Mouse (Mus musculus) CH12.LX (cell line): Measurements from ENCODE around the gene Cdkl5. TPM values are rescaled to one million over a fixed set of nuclear protein-coding genes. Genes with fewer than 3 reads are reported as not detected.

Source experiments
- DNase-seq: peaks from one replicate; pipeline ENCODE4 v3.0.0-alpha.2; 2013; ENCODE audit errors: extremely low read depth
- H3K27ac ChIP-seq: 2 replicates; pipeline ENCODE4 v1.5.1; 2012; ENCODE audit warnings: low read depth, mild to moderate bottlenecking, control low read depth, moderate library complexity; ENCODE audit not compliant: insufficient read depth
- H3K27me3 ChIP-seq: replicated peaks from 2 replicates; pipeline ENCODE3; 2012; ENCODE audit warnings: inconsistent platforms
- H3K36me3 ChIP-seq, 2 experiments: replicated peaks in 1 of 2; 2 replicates each; pipeline versions ENCODE3 to v1.6.1; 2012; ENCODE audit warnings: inconsistent platforms in 1 of 2, low read length in 1 of 2, mild to moderate bottlenecking in 1 of 2, mixed read lengths in 1 of 2, moderate library complexity in 1 of 2; ENCODE audit not compliant: control insufficient read depth in 1 of 2, insufficient read depth in 1 of 2
- H3K4me1 ChIP-seq, 2 experiments: 2 replicates each; pipeline ENCODE4 v1.6.1; 2012; ENCODE audit warnings: inconsistent platforms in 1 of 2, moderate library complexity in 1 of 2; ENCODE audit not compliant: insufficient read depth in 2 of 2, control insufficient read depth in 1 of 2
- H3K4me2 ChIP-seq: 2 replicates; pipeline ENCODE4 v1.6.1; 2012; ENCODE audit warnings: low read depth, mild to moderate bottlenecking, control low read depth; ENCODE audit not compliant: poor library complexity, insufficient read depth, severe bottlenecking
- H3K4me3 ChIP-seq, 3 experiments: fragments of 150-350 bp in 1 of 3; sonication (generic) in 1 of 3; replicated peaks in 1 of 3; 2 replicates each; pipeline versions ENCODE3 to v1.5.1; 2011 to 2012; ENCODE audit warnings: low read depth in 2 of 3, low read length in 2 of 3, mild to moderate bottlenecking in 2 of 3, moderate library complexity in 2 of 3, control low read depth in 1 of 3, improper control_type of control experiment in 1 of 3, inconsistent platforms in 1 of 3, mixed read lengths in 1 of 3; ENCODE audit not compliant: poor library complexity in 1 of 3
- H3K79me2 ChIP-seq: replicated peaks from 2 replicates; pipeline ENCODE4 v1.6.1; 2012; ENCODE audit warnings: mild to moderate bottlenecking, moderate library complexity; ENCODE audit not compliant: control insufficient read depth, poor library complexity, insufficient read depth, severe bottlenecking; ENCODE audit errors: extremely low read depth
- H3K9ac ChIP-seq: 2 replicates; pipeline ENCODE4 v1.6.1; 2012; ENCODE audit warnings: low read depth, mild to moderate bottlenecking, control low read depth, moderate library complexity; ENCODE audit not compliant: insufficient read depth
- H3K9me3 ChIP-seq: replicated peaks from 2 replicates; pipeline ENCODE3; 2012; ENCODE audit warnings: low read length, inconsistent platforms, mixed read lengths
- CHD1 ChIP-seq: IDR thresholded peaks from 2 replicates; pipeline ENCODE4 v1.6.1; 2012; ENCODE audit warnings: low read depth, low read length, improper control_type of control experiment, inconsistent platforms
- CHD2 ChIP-seq: IDR thresholded peaks from 2 replicates; pipeline ENCODE4 v1.6.1; 2011; ENCODE audit warnings: low read length, improper control_type of control experiment
- CTCF ChIP-seq, 2 experiments: IDR thresholded peaks in 1 of 2; conservative IDR thresholded peaks in 1 of 2; 2 replicates each; pipeline ENCODE4 v1.5.1; 2011 to 2012; ENCODE audit warnings: low read depth in 2 of 2, low read length in 2 of 2, improper control_type of control experiment in 1 of 2, inconsistent platforms in 1 of 2, mild to moderate bottlenecking in 1 of 2, moderate library complexity in 1 of 2
- EP300 ChIP-seq: IDR thresholded peaks from 2 replicates; pipeline ENCODE4 v1.6.1; 2011; ENCODE audit warnings: low read length, improper control_type of control experiment
- ETS1 ChIP-seq: conservative IDR thresholded peaks from 2 replicates; pipeline ENCODE4 v1.6.1; 2012; ENCODE audit warnings: low read depth, mild to moderate bottlenecking, inconsistent platforms, low read length, improper control_type of control experiment, moderate library complexity
- GABPA ChIP-seq: IDR thresholded peaks from 2 replicates; pipeline ENCODE4 v1.6.1; 2012; ENCODE audit warnings: low read depth, low read length, improper control_type of control experiment, inconsistent platforms; ENCODE audit not compliant: insufficient replicate concordance
- HCFC1 ChIP-seq: IDR thresholded peaks from 2 replicates; pipeline ENCODE4 v1.6.1; 2012; ENCODE audit warnings: low read depth, mild to moderate bottlenecking, inconsistent platforms, low read length, improper control_type of control experiment
- JUND ChIP-seq: conservative IDR thresholded peaks from 2 replicates; pipeline ENCODE4 v1.6.1; 2011; ENCODE audit warnings: low read depth, low read length, improper control_type of control experiment
- KAT2A ChIP-seq: IDR thresholded peaks from 2 replicates; pipeline ENCODE4 v1.6.1; 2012; ENCODE audit warnings: low read length, improper control_type of control experiment, inconsistent platforms; ENCODE audit not compliant: insufficient replicate concordance
- MYC ChIP-seq: IDR thresholded peaks from 2 replicates; pipeline ENCODE4 v1.6.1; 2011; ENCODE audit warnings: low read depth, mild to moderate bottlenecking, improper control_type of control experiment, low read length
- PAX5 ChIP-seq: IDR thresholded peaks from 2 replicates; pipeline ENCODE4 v1.6.1; 2012; ENCODE audit warnings: low read length, inconsistent platforms, mixed read lengths
- SIN3A ChIP-seq: IDR thresholded peaks from 2 replicates; pipeline ENCODE4 v1.6.1; 2012; ENCODE audit warnings: low read length, improper control_type of control experiment, inconsistent platforms
- UBTF ChIP-seq: IDR thresholded peaks from 2 replicates; pipeline ENCODE4 v1.6.1; 2012; ENCODE audit warnings: low read depth, mild to moderate bottlenecking, inconsistent platforms, low read length, improper control_type of control experiment, moderate library complexity
- USF1 ChIP-seq: IDR thresholded peaks from 2 replicates; pipeline ENCODE4 v1.6.1; 2014; ENCODE audit warnings: low read depth, mild to moderate bottlenecking, inconsistent platforms, low read length, improper control_type of control experiment
- USF2 ChIP-seq: conservative IDR thresholded peaks from 2 replicates; pipeline ENCODE4 v1.6.1; 2011; ENCODE audit warnings: low read depth, low read length, improper control_type of control experiment
- ZMIZ1 ChIP-seq: IDR thresholded peaks from 2 replicates; pipeline ENCODE4 v1.6.1; 2012; ENCODE audit warnings: low read depth, mild to moderate bottlenecking, inconsistent platforms, low read length, improper control_type of control experiment
- ZNF384 ChIP-seq: IDR thresholded peaks from 2 replicates; pipeline ENCODE4 v1.6.1; 2012; ENCODE audit warnings: low read depth, low read length, improper control_type of control experiment, inconsistent platforms
- dilution Hi-C: fragments of 300-500 bp; cut with MboI; formaldehyde crosslinking; loops from 2 replicates; pipeline ENCODE4 v1.14.3; 2020; ENCODE audit warnings: low sequenced_read_pairs; ENCODE audit not compliant: extremely low pct_unique_long_range_greater_than_20kb, extremely low pct_ligation_motif_present
- in situ Hi-C: fragments of 300-500 bp; cut with MboI; formaldehyde crosslinking; loops from 3 replicates; pipeline ENCODE4 v1.14.3; 2019; ENCODE audit warnings: low sequenced_read_pairs, low pct_ligation_motif_present, low pct_unique_long_range_greater_than_20kb, mixed read lengths
- polyA plus RNA-seq: library from polyadenylated mRNA; unstranded; fragments of >175 nt; gene quantifications from 2 replicates; pipeline ENCODE4 v1.2.1, GENCODE M21; 2012; ENCODE audit warnings: low read depth; ENCODE audit not compliant: insufficient read length
- total RNA-seq, 2 experiments: library from RNA; depleted of rRNA; stranded (reverse); fragments of 300-350 nt in 1 of 2; fragments of >200 nt in 1 of 2; gene quantifications; 2 replicates each; pipeline ENCODE4 v1.2.3; 2012 to 2014

The Cdkl5 gene
- total and polyA plus RNA-seq, 3 experiments = 0.25 to 0.63 (median 0.30) TPM

DNA sequence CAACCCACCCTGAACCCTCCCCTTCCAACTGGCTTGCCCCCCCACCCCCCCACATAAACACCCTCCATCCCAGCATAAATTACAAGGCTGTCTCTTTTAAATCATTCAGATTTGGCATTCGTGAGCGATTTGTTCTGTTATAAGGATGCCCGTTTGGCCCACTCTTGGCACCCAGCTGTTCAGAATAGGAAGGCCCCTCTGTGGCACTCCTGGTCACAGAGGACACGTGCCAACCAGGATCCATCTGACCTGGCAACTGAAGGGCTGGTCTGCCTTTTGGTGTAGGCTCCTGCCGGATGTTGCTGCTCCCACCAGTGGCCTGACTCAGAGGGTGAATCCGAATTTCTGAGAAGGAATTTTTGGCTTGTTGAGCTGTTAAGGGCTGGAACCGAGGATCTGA is 186.3 kb downstream of the Cdkl5 start:
- Histone ChIP-seq H3K9ac (no peak overlapping the region), H3K27ac (no peak overlapping the region), H3K27me3 (no peaks in the 10 kb centered on the region), H3K36me3 (no peaks in the 10 kb centered on the region), H3K4me3 (no peak overlapping the region), H3K4me2 (no peak overlapping the region), H3K4me1 (no peaks in the 10 kb centered on the region), H3K9me3 (no peaks in the 10 kb centered on the region), H3K79me2 (no peaks in the 10 kb centered on the region)
- dilution Hi-C loops = no loop called here
- TF ChIP-seq KAT2A (no peak), PAX5 (no peak), CHD2 (no peak), ZNF384 (no peak), USF2 (no peak), ZMIZ1 (no peak), GABPA (no peak), CHD1 (no peak), JUND (no peak), SIN3A (no peak)
- in situ Hi-C loops = no loop called here
- no peak for DNase-seq

DNA sequence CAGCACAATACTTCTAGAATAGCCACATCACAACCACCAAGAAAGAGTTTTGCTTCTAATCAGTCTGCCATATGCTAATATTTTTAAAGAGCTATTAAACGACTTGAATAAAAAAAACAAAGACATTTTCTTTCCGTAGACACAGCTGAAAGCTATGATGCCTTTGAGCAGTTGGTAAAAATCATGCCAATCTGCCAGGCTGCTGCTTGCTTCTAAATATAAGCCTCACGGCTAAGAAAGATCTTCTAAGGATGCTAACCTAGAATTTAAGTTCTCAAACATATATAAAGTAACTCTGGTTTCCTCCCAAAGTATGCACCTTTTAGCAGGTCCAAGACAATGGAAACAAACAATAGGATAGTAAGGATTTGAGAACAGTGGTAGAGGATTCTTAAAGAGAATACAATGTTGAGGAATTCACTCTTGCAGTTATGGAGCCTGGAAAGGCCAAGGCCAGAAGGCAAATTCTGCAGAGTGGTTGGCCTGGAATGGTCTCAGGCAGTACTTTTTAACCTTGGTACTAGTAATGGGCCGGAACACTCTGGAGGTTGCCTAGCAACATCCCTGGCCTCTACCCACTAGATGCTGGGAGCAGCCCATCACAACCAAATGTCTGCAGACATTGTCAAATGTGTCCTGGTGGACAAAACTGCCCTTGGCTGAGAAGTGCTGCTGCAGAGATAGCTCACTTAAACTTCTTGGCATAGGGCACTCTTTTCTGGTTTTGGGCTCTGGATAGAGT is 189.9 kb downstream of the Cdkl5 start:
- H3K27me3 ChIP-seq = no peaks in the 10 kb centered on the region
- no peaks in the 10 kb centered on the region for H3K9me3 ChIP-seq
- DNase-seq = no peak
- dilution Hi-C loops (no loop called here), in situ Hi-C loops (no loop called here)
- TF ChIP-seq MYC (no peak), UBTF (no peak), USF1 (no peak), EP300 (no peak), HCFC1 (no peak), CTCF (conservative IDR thresholded peaks at IDR 0.05 in 1 of 2, IDR thresholded peaks at IDR 0.05 in 1 of 2; ENCODE audit: low read depth in 2 of 2, low read length in 2 of 2) (no peak), ETS1 (no peak), CHD1 (no peak)
- H3K9ac ChIP-seq = no peak overlapping the region
- H3K4me1 ChIP-seq = peaks cover 0 to 4% of the 10 kb centered on the region in 2 experiments; a peak in 1 of 4 replicates
- no peaks in the 10 kb centered on the region for H3K79me2 ChIP-seq
- H3K4me3 ChIP-seq = no peak overlapping the region
- no peak overlapping the region for H3K4me2 ChIP-seq
- no peak overlapping the region for H3K27ac ChIP-seq
- H3K36me3 ChIP-seq = no peaks in the 10 kb centered on the region
